Mouse (Mus musculus) cerebellum, adult 8-10 months (tissue): Measurements from ENCODE around the gene Klhl36.

ENCODE experiments used
- DNase-seq: peaks from one replicate; pipeline ENCODE4 v3.0.0; 2022

Klhl36 gene

DNA sequence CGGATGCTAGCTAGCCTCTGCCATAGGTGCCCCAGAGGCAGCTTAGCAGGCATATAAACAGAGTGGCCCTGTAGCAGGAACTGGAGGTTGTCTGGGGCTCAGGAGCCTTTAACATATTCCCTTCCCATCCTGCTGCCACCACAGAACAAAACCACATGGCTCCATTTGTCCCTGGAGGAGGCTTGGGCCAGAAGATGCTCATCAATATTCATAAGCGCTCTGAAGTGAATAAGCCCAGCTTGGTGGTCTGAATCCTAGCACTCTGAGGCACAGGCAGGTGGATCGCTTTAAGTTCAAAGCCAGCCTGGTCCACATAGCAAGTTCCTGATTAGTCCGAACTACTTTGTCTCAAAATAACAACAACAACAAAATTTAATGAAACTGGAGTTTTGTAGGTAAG, 25.9 kb downstream of the Klhl36 start:
- DNase-seq: no peak

DNA sequence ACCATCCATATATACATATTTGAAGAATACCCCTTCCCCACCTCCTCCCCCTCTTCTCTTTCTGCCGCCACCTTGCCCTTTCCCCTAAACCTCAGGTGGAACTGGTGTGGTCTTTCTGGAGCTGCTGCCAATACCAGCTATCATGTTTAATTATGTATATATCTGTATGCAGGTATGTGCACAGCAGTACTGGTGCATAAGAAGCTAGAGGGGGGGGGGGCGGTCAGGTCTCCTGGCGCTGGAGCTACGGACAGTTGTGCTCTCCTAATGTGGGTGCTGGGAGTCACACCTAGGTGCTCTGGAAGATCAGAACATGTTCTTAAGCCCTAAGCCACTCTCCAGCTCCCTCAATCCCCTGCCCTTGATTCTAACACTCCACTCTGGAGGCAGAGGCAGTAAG, 35.0 kb downstream of the Klhl36 start:
- no peak for DNase-seq

DNA sequence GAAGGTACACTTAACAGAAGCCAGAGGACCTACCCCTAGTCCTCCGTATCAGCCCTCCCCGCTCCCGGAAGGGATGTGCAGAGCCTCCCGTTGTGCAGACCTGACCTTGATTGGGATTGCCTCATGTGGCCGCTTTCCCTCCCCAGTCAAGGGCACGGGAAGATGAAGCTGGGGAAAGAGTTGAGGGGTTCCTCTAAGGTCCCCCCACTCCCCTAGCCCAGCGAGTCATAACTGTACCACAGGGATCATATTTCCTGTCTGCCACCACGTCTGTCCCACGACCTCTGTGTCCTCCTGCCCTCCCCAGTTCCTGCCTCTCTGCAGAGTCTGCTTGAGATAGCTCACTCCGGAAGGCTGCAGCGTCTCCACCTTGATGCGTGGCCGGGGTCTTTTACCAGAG, 35.9 kb downstream of the Klhl36 start:
- DNase-seq: no peak

DNA sequence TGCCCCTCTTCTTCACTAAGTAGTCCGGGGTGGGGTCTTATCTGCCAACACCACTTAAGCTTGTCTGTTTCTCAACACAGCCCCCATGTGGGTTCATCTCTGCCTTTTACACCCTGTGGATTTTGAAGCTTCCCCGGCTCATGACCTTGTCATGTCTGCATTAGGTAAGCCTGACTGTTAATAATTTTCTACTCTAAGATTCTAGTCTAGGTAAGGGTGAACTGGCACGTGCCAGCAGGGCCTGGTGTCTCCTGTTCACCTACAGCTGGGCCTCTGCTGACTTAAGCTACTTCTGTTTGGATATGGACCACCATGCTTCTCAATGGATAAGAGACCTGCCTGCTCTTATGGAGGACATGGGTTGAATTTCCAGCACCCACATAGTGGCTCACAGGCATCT, 39.3 kb downstream of the Klhl36 start:
- DNase-seq: no peak

DNA sequence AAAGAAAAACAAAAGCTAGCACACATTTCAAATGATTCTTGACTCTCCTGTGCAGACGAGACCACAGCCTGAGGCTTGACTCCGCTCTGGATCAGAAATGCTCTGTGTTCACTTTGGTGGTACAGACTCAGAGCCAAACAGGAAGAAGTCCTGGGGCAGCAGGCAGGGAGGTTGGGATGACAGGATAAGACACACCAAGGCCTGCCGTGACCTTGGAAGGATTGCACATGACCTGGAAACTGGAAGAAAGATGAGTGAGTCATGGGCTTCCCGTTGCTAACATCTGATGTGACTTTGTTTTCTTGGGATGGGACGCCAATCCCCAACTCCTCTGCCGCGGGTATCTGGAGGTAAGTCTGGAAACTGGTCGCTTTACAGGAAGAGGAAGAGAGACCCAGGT, 39.9 kb downstream of the Klhl36 start:
- no peak for DNase-seq

DNA sequence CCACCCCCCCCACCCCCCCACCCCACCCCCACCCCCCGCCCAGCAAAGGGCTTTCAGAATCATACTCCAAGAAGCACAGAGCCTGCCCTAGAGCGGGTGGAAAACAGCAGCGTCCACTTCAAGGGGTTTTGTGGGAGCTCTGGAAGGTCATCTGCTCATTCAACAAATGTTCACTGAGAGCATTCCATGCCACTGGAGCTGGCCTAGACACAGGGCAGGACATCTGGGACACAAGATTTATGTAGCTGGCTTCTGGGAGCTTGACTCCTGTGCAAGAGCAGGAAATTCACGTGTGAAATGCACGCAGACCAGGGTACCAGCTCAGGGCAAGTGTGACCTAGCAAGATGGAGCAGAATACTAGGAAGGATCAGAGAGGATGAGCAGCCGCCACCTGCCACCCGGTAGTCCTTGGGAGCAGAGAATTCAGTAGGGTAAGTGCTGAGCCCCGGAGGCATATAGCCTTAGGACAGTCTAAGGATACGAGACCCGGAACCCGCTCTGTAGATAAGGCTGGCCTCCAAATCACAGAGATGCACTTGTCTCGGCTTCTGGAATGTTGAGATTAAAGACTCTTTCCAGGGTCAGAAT, 42.4 kb downstream of the Klhl36 start:
- no peak for DNase-seq

DNA sequence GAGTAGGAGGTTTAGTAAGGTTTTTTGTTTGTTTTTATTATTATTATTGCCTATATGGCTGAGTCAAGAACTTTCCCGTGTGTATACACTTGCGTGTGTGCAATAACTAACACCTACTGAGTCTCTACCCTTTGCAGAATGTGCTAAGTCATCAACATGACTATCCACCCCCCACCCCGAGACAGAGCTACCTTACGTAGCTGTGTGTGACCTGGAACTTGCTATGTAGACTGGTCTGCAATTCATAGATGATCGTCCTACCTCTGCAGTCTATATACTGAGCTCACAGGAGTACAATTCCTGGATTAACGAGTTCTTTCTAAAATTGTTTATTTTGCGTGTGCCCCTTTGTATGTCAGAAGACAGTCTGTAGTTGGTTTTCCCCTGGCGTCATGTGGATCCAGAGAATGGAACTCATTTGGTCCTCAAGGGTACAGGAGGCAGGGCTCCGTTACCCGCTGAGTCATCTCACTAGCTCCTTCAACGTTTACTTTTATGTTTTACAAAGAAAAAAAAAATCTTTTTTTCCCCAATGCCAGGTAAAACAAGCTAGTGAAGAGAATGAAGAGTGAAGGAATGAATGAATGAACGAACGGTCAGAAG, 48.0 kb downstream of the Klhl36 start, which contains the start of gene Usp10:
Gene Usp10 (plus strand): TSS at position 417 of the 603 bp plus-strand sequence.
- DNase-seq: peak; percentile 27

DNA sequence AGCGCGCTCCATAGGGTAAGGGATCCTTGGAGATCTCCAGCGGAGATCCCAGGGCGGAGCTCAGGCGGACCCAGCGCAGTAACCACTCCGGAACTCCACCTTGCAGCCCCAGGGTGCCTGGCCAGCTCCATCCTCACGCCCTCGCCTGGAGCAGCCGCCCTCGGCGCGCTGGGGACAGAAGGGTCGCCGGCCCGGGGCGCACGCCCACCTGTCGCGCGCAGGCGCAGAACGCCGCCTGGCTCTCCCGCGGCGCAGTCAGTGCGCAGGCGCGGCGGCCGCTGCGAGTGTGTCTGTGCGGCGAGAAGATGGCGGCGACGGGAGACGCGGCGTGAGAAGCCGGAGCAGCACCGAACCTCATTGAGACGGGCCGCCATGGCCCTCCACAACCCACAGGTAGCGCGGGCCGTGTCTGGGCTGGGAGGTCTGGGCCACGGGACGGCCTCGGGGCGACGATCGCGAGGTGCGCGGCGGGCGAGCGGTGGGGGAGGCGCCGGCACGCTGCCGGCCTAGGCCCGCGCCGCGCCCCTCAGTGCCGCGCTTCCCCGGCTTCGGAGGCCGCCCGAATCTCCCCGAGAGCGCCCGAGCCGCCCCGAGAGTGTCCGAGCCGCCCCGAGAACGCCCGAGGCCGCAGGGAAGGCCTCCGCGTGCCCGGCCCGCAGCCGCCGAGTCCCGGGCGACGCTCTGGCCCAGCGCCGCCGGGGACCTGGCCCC, 48.6 kb downstream of the Klhl36 start, which contains the start of gene Gm20388:
Gene Gm20388 (plus strand): TSS at position 295 of the 711 bp plus-strand sequence.
- DNase-seq: peak; percentile 96

DNA sequence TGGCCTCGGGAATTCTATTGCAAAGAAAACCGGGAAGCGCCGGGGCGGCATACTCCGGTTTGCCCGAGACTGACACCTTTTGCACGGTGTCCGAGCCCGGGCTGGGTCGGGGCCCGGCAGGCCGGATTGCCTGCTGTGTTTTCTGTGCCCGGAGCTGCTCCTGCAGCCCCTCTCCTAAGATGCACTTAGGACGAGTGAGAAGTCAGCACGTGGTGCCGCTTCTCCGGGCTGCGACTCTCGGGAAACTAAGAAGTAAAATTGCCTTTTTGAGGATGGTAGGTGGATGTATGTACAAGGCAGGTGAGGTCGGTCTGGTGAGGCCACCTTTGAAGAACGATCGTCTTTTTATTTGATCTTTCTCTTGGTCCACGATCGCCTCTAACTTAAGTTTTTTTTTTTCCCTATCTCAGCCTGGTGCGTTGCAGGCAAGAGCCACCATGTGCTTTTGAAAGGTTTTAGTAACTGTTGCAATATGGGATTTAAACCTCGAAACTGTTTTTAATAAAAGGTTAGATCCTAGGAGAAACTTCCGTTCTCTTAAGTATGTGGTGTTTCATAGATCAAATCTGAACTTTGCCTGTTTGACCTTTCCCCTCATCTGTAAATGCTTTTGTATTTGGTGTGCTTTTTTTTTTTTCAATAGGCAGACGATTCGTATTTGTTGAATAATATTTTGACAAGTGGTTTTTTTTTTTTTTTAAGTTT, 49.3 kb downstream of the Klhl36 start:
- no peak for DNase-seq

DNA sequence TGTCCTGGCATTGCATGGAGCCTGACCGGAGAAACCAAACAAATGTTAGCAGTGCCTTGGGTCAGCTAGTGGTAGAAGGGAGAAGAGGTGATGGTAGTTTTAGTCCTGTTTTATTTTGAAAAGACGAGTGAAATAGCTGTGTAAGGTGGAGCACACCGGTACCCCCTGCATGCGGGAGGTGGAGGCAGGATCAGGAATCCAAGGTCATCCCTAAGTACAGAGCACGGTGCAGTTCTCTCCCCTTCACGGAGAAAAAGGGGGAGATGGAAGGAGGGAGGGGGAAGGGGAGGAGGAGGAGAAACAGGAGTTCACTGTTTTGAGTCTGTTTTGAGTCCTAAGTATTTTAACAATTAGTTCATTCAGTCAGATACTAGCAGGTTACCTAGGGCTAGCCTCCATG, 50.6 kb downstream of the Klhl36 start:
- DNase-seq: no peak

DNA sequence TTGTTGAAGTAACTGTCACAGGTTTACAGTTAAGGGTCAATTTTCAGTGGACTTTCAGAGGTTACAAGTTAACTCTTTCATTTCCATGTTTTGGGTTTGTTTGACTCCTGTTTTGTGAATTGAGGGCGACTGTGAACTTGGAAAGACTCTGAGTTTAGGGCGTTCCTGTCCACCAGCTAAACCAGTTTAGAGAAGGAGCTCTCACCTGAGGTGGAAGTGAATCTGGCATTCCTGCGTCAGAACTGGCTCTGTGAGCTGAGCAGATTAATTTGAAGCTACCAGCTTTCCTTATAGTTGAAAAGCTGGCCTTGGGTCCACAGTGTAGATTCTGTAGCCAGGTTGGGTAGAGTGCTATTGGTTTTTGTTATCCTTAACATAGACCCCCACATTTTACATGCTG, 51.1 kb downstream of the Klhl36 start:
- no peak for DNase-seq

DNA sequence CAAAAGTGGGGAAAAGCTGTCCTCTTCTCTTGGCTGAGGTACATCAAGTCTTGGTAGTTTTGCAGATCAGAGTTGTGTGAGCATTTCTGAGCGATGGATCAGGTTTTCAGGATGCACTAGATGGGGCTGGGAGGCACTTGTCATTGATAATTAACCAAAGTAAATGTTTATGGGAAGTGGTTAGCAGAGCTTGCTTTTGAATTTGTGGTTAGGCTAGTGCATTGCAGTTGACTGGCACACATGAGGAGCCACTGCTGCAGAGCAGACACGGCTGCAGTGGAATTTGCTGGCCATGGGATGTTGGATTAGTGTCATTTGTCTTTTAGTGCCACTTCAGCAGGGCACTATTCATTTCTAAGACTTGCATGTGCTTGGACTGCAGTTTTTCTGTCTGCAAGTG, 52.1 kb downstream of the Klhl36 start:
- no peak for DNase-seq

DNA sequence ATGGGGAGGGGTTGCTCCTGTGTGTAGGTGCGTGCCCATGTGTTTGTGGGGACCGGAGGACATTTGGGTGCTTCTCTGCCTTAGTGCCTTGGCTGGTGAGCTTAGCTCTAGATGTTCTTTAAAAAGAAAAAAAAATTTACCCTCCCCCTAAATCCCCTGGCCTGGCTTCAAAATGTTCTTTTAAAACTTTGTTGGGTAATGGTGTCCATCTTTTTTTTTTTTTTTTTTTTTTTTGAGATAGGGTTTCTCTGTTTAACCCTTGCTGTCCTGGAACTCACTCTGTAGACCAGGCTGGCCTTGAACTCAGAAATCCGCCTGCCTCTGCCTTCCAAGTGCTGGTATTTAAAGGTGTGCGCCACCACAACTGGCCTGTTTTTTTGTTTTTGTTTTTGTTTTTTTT, 53.2 kb downstream of the Klhl36 start:
- DNase-seq: no peak

DNA sequence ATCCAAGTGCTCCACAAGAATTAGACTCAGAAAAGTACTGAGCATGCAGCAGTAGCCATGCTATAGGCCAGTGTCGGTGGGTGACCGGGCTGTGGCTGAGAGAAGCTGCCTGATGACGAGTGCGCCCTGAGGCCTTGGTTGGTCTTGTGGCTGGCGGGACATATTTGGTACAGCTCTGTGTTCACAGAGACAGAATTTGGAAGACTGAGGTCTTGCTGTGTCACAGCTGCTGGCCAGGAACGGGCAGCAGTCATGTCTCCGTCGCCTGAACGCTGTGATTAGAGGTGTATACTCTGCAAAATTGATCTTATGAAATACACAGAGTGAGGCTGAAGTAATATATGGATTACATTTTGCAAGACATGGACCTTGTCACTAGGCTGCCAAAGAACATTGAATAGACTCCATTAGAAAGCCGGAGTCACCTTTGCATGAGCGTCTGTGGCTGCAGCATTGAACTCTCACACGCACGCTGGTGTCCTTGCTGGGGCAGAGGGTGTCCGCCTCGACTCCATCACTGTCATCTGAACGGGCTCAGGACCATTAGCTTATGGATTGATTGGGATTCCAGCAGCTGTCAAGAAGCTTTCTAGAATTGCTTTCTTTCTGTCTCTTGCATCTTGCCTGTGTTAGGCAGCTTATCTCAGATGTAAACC, 54.3 kb downstream of the Klhl36 start:
- DNase-seq: no peak

DNA sequence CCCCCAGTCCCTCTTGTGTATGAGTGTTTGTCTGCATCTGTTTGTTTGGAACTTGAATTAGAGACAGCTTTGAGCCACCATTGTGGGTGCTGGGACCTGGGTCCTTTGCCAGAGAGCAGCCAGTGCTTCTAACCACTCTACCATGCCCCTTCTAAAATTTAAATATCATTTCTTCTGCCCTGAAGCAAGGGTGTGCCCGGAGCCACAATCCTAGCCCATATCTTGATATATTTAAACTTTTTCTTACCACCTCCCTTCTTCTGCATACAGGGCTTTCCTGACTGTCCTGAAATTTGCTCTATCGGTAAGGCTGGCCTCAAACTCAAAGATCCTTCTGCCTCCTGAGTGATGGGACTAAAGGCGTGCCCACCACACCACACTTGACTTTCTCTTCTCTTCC, 55.3 kb downstream of the Klhl36 start:
- DNase-seq: no peak

DNA sequence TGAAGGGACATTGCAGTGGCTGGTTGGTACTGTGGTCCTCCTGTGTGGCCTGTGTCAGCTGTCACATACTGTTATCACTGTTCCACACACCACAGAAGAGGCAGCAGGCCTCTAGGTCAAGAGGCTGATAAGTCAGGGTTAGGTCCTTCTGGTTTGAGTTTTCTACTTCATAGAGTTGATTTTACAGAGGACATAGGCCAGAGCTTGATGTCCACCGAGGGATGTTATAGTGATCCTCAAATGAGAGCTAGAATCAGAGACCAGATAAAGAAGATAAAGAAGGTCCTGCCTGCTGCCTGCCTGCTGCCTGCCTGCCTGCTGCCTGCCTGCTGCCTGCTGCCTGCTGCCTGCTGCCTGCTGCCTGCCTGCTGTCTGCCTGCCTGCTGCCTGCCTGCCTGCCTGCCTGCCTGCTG, 56.1 kb downstream of the Klhl36 start:
- no peak for DNase-seq

DNA sequence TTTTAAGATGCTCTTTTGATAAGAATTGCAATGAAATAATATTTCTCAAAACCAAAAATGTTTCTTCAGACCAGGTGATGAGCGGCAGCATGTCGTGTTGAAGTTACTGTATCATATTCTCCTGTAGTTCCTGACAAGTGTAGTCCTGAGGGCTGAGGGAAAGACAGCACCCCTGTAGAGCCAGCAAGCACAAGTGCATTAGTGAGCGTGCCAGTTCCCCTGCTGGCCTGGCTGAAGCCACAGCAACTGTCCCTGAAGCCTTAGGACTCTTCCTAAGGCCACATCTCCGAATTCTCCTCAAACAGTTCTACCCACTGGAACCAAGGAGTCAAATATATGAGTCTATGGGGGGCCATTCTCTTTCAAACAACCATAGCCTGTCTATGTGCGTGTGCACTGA, 61.2 kb downstream of the Klhl36 start:
- no peak for DNase-seq

DNA sequence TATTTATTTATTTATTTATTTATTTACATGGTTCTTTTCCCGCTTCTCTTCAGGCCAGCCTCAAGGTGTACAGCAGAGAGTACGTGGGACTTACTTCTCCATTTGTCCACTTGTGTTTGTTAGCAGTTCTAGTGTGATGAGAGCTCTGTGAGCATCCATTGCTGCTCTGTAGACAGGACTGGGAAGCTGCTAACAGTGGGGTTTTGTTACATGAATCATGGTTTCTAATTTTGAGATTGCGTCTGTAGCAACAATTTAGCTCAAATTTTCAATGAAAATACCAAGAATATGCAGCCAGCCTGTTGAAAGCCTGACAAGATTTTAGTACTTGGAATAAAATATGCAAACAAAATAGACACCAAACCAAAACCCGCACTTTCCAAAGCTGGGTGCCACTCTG, 63.4 kb downstream of the Klhl36 start:
- no peak for DNase-seq

DNA sequence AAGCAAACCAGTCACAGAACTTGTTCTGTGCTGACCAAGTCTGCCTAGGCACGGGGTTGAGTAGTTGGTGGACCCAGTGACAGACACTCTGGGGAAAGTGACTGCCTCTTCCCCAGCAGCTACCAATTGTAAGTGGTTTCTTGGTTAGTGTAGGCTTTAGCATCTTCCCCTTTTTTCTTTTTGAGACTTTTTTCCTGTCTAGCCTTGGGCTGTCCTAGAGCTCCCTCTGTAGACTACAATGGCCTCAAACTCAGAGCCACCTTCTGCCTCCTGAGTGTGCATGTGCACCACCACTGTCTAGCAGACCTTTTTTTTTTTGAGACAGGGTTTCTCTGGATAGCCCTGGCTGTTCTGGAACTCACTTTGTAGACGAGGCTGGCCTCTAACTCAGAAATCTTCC, 64.4 kb downstream of the Klhl36 start:
- no peak for DNase-seq
